Mouse (Mus musculus): ENCODE measurements around the gene Olfr935.

The Olfr935 gene

GRCm38 (mm10) chr9:38999583-38999982, at the start of gene Olfr935:
Gene Olfr935 (minus strand): TSS chr9:38999683.
- no peak for DNase-seq

- DNase-seq: no peak
These were observed 23.8 kb upstream of the Olfr935 start, which contains the start of gene Olfr146 for GRCm38 (mm10) chr9:39023277-39023676. Gene Olfr146 (minus strand): TSS chr9:39023377.

- no peak for DNase-seq
These were observed 11.3 kb downstream of the Olfr935 start, which contains the start of gene Olfr934 for GRCm38 (mm10) chr9:38988215-38988614. Gene Olfr934 (minus strand): TSS chr9:38988315.

- no peak for DNase-seq
These were observed 27.5 kb downstream of the Olfr935 start, which contains the start of gene Olfr933 for GRCm38 (mm10) chr9:38972013-38972412. Gene Olfr933 (plus strand): TSS chr9:38972313.

GRCm38 (mm10) chr9:38954124-38954416, 45.4 kb downstream of the Olfr935 start:
- DNase-seq: no peak

GRCm38 (mm10) chr9:38953401-38954123, 45.9 kb downstream of the Olfr935 start:
- no peak for DNase-seq

Measured in kidney, postnatal 4 days (tissue).